Mouse (Mus musculus) CH12.LX (cell line): ENCODE data around the gene Nell1. TPM values are rescaled to one million over a fixed set of nuclear protein-coding genes. Genes with fewer than 3 reads are reported as not detected.

Source experiments
- DNase-seq: peaks from one replicate; pipeline ENCODE4 v3.0.0-alpha.2; 2013; ENCODE audit errors: extremely low read depth
- H3K27ac ChIP-seq: 2 replicates; pipeline ENCODE4 v1.5.1; 2012; ENCODE audit warnings: low read depth, mild to moderate bottlenecking, control low read depth, moderate library complexity; ENCODE audit not compliant: insufficient read depth
- H3K27me3 ChIP-seq: replicated peaks from 2 replicates; pipeline ENCODE3; 2012; ENCODE audit warnings: inconsistent platforms
- H3K36me3 ChIP-seq, 2 experiments: replicated peaks in 1 of 2; 2 replicates each; pipeline versions ENCODE3 to v1.6.1; 2012; ENCODE audit warnings: inconsistent platforms in 1 of 2, low read length in 1 of 2, mild to moderate bottlenecking in 1 of 2, mixed read lengths in 1 of 2, moderate library complexity in 1 of 2; ENCODE audit not compliant: control insufficient read depth in 1 of 2, insufficient read depth in 1 of 2
- H3K4me1 ChIP-seq, 2 experiments: 2 replicates each; pipeline ENCODE4 v1.6.1; 2012; ENCODE audit warnings: inconsistent platforms in 1 of 2, moderate library complexity in 1 of 2; ENCODE audit not compliant: insufficient read depth in 2 of 2, control insufficient read depth in 1 of 2
- H3K4me2 ChIP-seq: 2 replicates; pipeline ENCODE4 v1.6.1; 2012; ENCODE audit warnings: low read depth, mild to moderate bottlenecking, control low read depth; ENCODE audit not compliant: poor library complexity, insufficient read depth, severe bottlenecking
- H3K4me3 ChIP-seq, 3 experiments: fragments of 150-350 bp in 1 of 3; sonication (generic) in 1 of 3; replicated peaks in 1 of 3; 2 replicates each; pipeline versions ENCODE3 to v1.5.1; 2011 to 2012; ENCODE audit warnings: low read depth in 2 of 3, low read length in 2 of 3, mild to moderate bottlenecking in 2 of 3, moderate library complexity in 2 of 3, control low read depth in 1 of 3, improper control_type of control experiment in 1 of 3, inconsistent platforms in 1 of 3, mixed read lengths in 1 of 3; ENCODE audit not compliant: poor library complexity in 1 of 3
- H3K79me2 ChIP-seq: replicated peaks from 2 replicates; pipeline ENCODE4 v1.6.1; 2012; ENCODE audit warnings: mild to moderate bottlenecking, moderate library complexity; ENCODE audit not compliant: control insufficient read depth, poor library complexity, insufficient read depth, severe bottlenecking; ENCODE audit errors: extremely low read depth
- H3K9ac ChIP-seq: 2 replicates; pipeline ENCODE4 v1.6.1; 2012; ENCODE audit warnings: low read depth, mild to moderate bottlenecking, control low read depth, moderate library complexity; ENCODE audit not compliant: insufficient read depth
- H3K9me3 ChIP-seq: replicated peaks from 2 replicates; pipeline ENCODE3; 2012; ENCODE audit warnings: low read length, inconsistent platforms, mixed read lengths
- BHLHE40 ChIP-seq: IDR thresholded peaks from 2 replicates; pipeline ENCODE4 v1.6.1; 2011; ENCODE audit warnings: mild to moderate bottlenecking, low read depth, low read length, improper control_type of control experiment
- CTCF ChIP-seq, 2 experiments: IDR thresholded peaks in 1 of 2; conservative IDR thresholded peaks in 1 of 2; 2 replicates each; pipeline ENCODE4 v1.5.1; 2011 to 2012; ENCODE audit warnings: low read depth in 2 of 2, low read length in 2 of 2, improper control_type of control experiment in 1 of 2, inconsistent platforms in 1 of 2, mild to moderate bottlenecking in 1 of 2, moderate library complexity in 1 of 2
- E2F4 ChIP-seq: IDR thresholded peaks from 2 replicates; pipeline ENCODE4 v1.6.1; 2011; ENCODE audit warnings: low read depth, low read length, improper control_type of control experiment; ENCODE audit not compliant: insufficient replicate concordance
- ELF1 ChIP-seq: IDR thresholded peaks from 2 replicates; pipeline ENCODE4 v1.6.1; 2014; ENCODE audit warnings: low read depth, mild to moderate bottlenecking, inconsistent platforms, low read length, improper control_type of control experiment
- EP300 ChIP-seq: IDR thresholded peaks from 2 replicates; pipeline ENCODE4 v1.6.1; 2011; ENCODE audit warnings: low read length, improper control_type of control experiment
- ETS1 ChIP-seq: conservative IDR thresholded peaks from 2 replicates; pipeline ENCODE4 v1.6.1; 2012; ENCODE audit warnings: low read depth, mild to moderate bottlenecking, inconsistent platforms, low read length, improper control_type of control experiment, moderate library complexity
- GABPA ChIP-seq: IDR thresholded peaks from 2 replicates; pipeline ENCODE4 v1.6.1; 2012; ENCODE audit warnings: low read depth, low read length, improper control_type of control experiment, inconsistent platforms; ENCODE audit not compliant: insufficient replicate concordance
- IRF4 ChIP-seq: IDR thresholded peaks from 2 replicates; pipeline ENCODE4 v1.6.1; 2014; ENCODE audit warnings: low read depth, mild to moderate bottlenecking, inconsistent platforms, low read length, improper control_type of control experiment
- JUN ChIP-seq: IDR thresholded peaks from 2 replicates; pipeline ENCODE4 v1.6.1; 2011; ENCODE audit warnings: low read depth, mild to moderate bottlenecking, low read length, improper control_type of control experiment, moderate library complexity; ENCODE audit not compliant: insufficient read depth
- MAFK ChIP-seq: IDR thresholded peaks from 2 replicates; pipeline ENCODE4 v1.6.1; 2011; ENCODE audit warnings: low read length, improper control_type of control experiment; ENCODE audit not compliant: insufficient replicate concordance
- MAZ ChIP-seq: IDR thresholded peaks from 2 replicates; pipeline ENCODE4 v1.6.1; 2012; ENCODE audit warnings: low read depth, mild to moderate bottlenecking, inconsistent platforms, low read length, improper control_type of control experiment, moderate library complexity
- MEF2A ChIP-seq: IDR thresholded peaks from 2 replicates; pipeline ENCODE4 v1.6.1; 2014; ENCODE audit warnings: low read depth, mild to moderate bottlenecking, inconsistent platforms, low read length, improper control_type of control experiment, borderline replicate concordance
- MXI1 ChIP-seq: IDR thresholded peaks from 2 replicates; pipeline ENCODE4 v1.6.1; 2011; ENCODE audit warnings: mild to moderate bottlenecking, low read depth, low read length, improper control_type of control experiment
- POLR2A ChIP-seq: IDR thresholded peaks from 2 replicates; pipeline ENCODE4 v1.6.1; 2011; ENCODE audit warnings: low read depth, mild to moderate bottlenecking, improper control_type of control experiment, low read length
- POLR2AphosphoS2 ChIP-seq: IDR thresholded peaks from 2 replicates; pipeline ENCODE4 v1.6.1; 2011; ENCODE audit warnings: low read depth, low read length, improper control_type of control experiment
- RAD21 ChIP-seq: IDR thresholded peaks from 2 replicates; pipeline ENCODE4 v1.6.1; 2011; ENCODE audit warnings: low read depth, mild to moderate bottlenecking, low read length, improper control_type of control experiment, moderate library complexity
- SIN3A ChIP-seq: IDR thresholded peaks from 2 replicates; pipeline ENCODE4 v1.6.1; 2012; ENCODE audit warnings: low read length, improper control_type of control experiment, inconsistent platforms
- SMC3 ChIP-seq: IDR thresholded peaks from 2 replicates; pipeline ENCODE4 v1.6.1; 2011; ENCODE audit warnings: low read depth, low read length, improper control_type of control experiment
- TBP ChIP-seq: conservative IDR thresholded peaks from 2 replicates; pipeline ENCODE4 v1.6.1; 2011; ENCODE audit warnings: low read depth, low read length, improper control_type of control experiment
- TCF12 ChIP-seq: IDR thresholded peaks from 2 replicates; pipeline ENCODE4 v1.6.1; 2014; ENCODE audit warnings: low read depth, mild to moderate bottlenecking, inconsistent platforms, low read length, improper control_type of control experiment
- UBTF ChIP-seq: IDR thresholded peaks from 2 replicates; pipeline ENCODE4 v1.6.1; 2012; ENCODE audit warnings: low read depth, mild to moderate bottlenecking, inconsistent platforms, low read length, improper control_type of control experiment, moderate library complexity
- USF1 ChIP-seq: IDR thresholded peaks from 2 replicates; pipeline ENCODE4 v1.6.1; 2014; ENCODE audit warnings: low read depth, mild to moderate bottlenecking, inconsistent platforms, low read length, improper control_type of control experiment
- USF2 ChIP-seq: conservative IDR thresholded peaks from 2 replicates; pipeline ENCODE4 v1.6.1; 2011; ENCODE audit warnings: low read depth, low read length, improper control_type of control experiment
- ZC3H11A ChIP-seq: IDR thresholded peaks from 2 replicates; pipeline ENCODE4 v1.6.1; 2012; ENCODE audit warnings: low read depth, mild to moderate bottlenecking, inconsistent platforms, low read length, improper control_type of control experiment
- ZKSCAN1 ChIP-seq: IDR thresholded peaks from 2 replicates; pipeline ENCODE4 v1.6.1; 2012; ENCODE audit warnings: low read depth, inconsistent platforms, low read length, improper control_type of control experiment, borderline replicate concordance
- ZMIZ1 ChIP-seq: IDR thresholded peaks from 2 replicates; pipeline ENCODE4 v1.6.1; 2012; ENCODE audit warnings: low read depth, mild to moderate bottlenecking, inconsistent platforms, low read length, improper control_type of control experiment
- dilution Hi-C: fragments of 300-500 bp; cut with MboI; formaldehyde crosslinking; loops from 2 replicates; pipeline ENCODE4 v1.14.3; 2020; ENCODE audit warnings: low sequenced_read_pairs; ENCODE audit not compliant: extremely low pct_unique_long_range_greater_than_20kb, extremely low pct_ligation_motif_present
- in situ Hi-C: fragments of 300-500 bp; cut with MboI; formaldehyde crosslinking; loops from 3 replicates; pipeline ENCODE4 v1.14.3; 2019; ENCODE audit warnings: low sequenced_read_pairs, low pct_ligation_motif_present, low pct_unique_long_range_greater_than_20kb, mixed read lengths
- polyA plus RNA-seq: library from polyadenylated mRNA; unstranded; fragments of >175 nt; gene quantifications from 2 replicates; pipeline ENCODE4 v1.2.1, GENCODE M21; 2012; ENCODE audit warnings: low read depth; ENCODE audit not compliant: insufficient read length
- total RNA-seq, 2 experiments: library from RNA; depleted of rRNA; stranded (reverse); fragments of 300-350 nt in 1 of 2; fragments of >200 nt in 1 of 2; gene quantifications; 2 replicates each; pipeline ENCODE4 v1.2.3; 2012 to 2014

The Nell1 gene
- total and polyA plus RNA-seq, 3 experiments: not detected

DNA sequence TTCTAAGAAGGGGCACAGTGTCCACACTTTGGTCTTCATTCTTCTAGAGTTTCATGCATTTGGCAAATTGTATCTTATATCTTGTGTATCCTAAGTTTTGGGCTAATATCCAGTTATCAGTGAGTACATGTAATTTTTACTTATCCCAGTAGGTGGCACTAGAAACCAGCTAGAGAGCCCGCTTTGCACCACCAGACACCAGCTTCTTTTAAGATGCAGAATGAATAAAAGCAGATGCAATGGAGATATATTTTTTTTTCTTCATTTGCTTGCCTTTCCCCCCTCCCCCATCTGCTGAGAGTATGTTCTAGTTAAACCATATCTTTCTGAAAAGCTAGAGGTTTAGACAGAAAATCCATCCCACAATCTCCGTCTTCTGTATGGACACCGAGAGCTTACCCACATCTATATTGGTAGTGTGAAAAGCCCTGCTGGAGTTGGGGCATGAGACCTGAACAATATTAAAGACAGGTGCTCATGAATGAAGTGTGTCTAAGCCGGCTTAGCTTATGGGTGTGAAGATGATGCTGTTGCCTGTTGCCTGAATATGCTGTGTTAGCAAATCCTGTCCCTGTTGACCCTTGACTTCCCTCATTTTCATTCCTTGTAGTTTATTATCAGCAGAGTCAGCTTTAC, 21.0 kb upstream of the Nell1 start:
- dilution Hi-C loops: no loop called here
- Histone ChIP-seq H3K79me2 (no peaks in the 10 kb centered on the region), H3K9me3 (no peaks in the 10 kb centered on the region), H3K4me3 (no peak overlapping the region), H3K27me3 (peaks cover 30% of the 10 kb centered on the region), H3K36me3 (no peaks in the 10 kb centered on the region), H3K27ac (no peak overlapping the region), H3K4me1 (no peaks in the 10 kb centered on the region), H3K4me2 (no peak overlapping the region), H3K9ac (no peak overlapping the region)
- peak; percentile 26 for DNase-seq
- in situ Hi-C loops: no loop called here
- TF ChIP-seq RAD21 (peak; percentile 71), ZKSCAN1 (no peak), MAFK (0 out of 2 replicates have a peak, but pooled peaks have one; percentile 15), TCF12 (no peak), ZC3H11A (no peak), BHLHE40 (no peak), CTCF (conservative IDR thresholded peaks at IDR 0.05 in 1 of 2, IDR thresholded peaks at IDR 0.05 in 1 of 2; ENCODE audit: low read depth in 2 of 2, low read length in 2 of 2) (peak; percentile 21 to 67; a peak in 2 of 4 replicates), GABPA (no peak), SMC3 (peak; percentile 40), IRF4 (no peak), USF1 (no peak), POLR2AphosphoS2 (no peak)

DNA sequence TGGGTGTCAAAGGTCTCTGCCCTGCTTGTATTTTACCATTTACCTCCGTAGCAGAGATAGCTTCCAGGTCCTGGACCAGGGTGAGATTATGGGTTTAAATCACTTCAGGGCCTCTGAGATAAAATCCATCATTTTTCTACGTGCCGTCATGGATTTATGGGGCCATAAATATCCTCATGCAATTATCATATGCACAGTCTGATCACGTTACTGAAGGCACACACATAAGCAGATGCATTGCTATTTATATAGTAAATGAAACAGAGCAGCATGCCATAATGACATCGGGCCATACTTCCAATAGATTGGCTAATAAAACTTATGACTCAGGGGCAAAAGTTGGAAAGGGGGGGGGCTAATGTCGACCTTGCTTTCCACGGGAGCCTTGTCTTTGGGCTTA, 19.8 kb upstream of the Nell1 start:
- in situ Hi-C loops (no loop called here), dilution Hi-C loops (no loop called here)

DNA sequence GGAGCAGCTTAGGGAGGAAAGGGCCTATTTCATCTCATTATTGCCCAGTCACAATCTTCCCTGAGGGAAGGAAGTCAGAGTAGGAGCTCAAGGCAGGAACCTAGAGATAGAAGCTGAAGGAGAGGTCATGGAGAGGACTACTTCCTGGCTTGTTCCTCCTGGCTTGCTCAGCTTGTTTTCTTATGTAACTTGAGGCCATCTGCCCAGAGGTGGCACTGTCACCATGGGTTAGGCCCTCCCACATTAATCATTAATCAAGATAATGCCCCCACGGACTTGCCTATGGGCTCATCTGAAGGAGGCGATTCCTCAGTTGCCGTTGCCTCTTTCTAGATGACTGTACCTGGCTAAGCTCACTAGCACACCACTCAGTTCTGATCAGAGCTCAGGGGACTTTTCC, 17.5 kb upstream of the Nell1 start:
- H3K27me3 ChIP-seq: peaks cover 27% of the 10 kb centered on the region
- dilution Hi-C loops (no loop called here), in situ Hi-C loops (no loop called here)

More for the DNA sequence above, 19.8 kb upstream of the Nell1 start:
- DNase-seq: no peak
- Histone ChIP-seq H3K9ac (no peak overlapping the region), H3K27ac (no peak overlapping the region), H3K36me3 (no peaks in the 10 kb centered on the region), H3K4me2 (no peak overlapping the region), H3K4me3 (no peak overlapping the region), H3K79me2 (no peaks in the 10 kb centered on the region), H3K4me1 (no peaks in the 10 kb centered on the region), H3K9me3 (no peaks in the 10 kb centered on the region), H3K27me3 (peaks cover 25% of the 10 kb centered on the region)
- TF ChIP-seq JUN (no peak), MAFK (no peak), UBTF (no peak), TBP (no peak)

More for the DNA sequence above, 17.5 kb upstream of the Nell1 start:
- Histone ChIP-seq H3K9me3 (no peaks in the 10 kb centered on the region), H3K27ac (no peak overlapping the region), H3K9ac (no peak overlapping the region), H3K79me2 (no peaks in the 10 kb centered on the region), H3K36me3 (no peaks in the 10 kb centered on the region), H3K4me2 (no peak overlapping the region), H3K4me1 (no peaks in the 10 kb centered on the region), H3K4me3 (no peak overlapping the region)
- no peak for DNase-seq
- TF ChIP-seq MEF2A (no peak), GABPA (no peak), SIN3A (no peak), USF2 (no peak), CTCF (conservative IDR thresholded peaks at IDR 0.05 in 1 of 2, IDR thresholded peaks at IDR 0.05 in 1 of 2; ENCODE audit: low read depth in 2 of 2, low read length in 2 of 2) (no peak), MXI1 (no peak), ZMIZ1 (no peak), E2F4 (no peak), MAZ (no peak), IRF4 (no peak), ELF1 (no peak), EP300 (no peak), POLR2A (no peak), BHLHE40 (no peak), ETS1 (no peak), RAD21 (no peak), ZKSCAN1 (no peak), POLR2AphosphoS2 (no peak), SMC3 (no peak), TBP (no peak)
